Mouse (Mus musculus) CD4-positive, CD25-positive, alpha-beta regulatory T cell, adult 9 weeks (primary cell): ENCODE measurements around the gene Rab15. TPM values are rescaled to one million over a fixed set of nuclear protein-coding genes. Genes with fewer than 3 reads are reported as not detected.

ENCODE experiments used
- polyA plus RNA-seq: library from polyadenylated mRNA; unstranded; fragments of 100-300 nt; shearing (Covaris generic); gene quantifications from one replicate; pipeline ENCODE4 v1.2.1, GENCODE M21; 2017

The Rab15 gene
- not detected for polyA plus RNA-seq

GRCm38 (mm10) chr12:76822651-76823041 is at the start of gene Rab15:
Gene Rab15 (minus strand): TSS chr12:76822908.

GRCm38 (mm10) chr12:76795350-76795749 is 27.4 kb downstream of the Rab15 start, which contains the start of gene Gpx2:
Gene Gpx2 (minus strand): TSS chr12:76795554.

GRCm38 (mm10) chr12:76765354-76765851 is 57.3 kb downstream of the Rab15 start, which contains the start of the genes Churc1 and Fntb:
Gene Churc1 (plus strand): TSS chr12:76765538.
Gene Fntb (plus strand): TSS chr12:76765589.

Other genes starting within 250 kb of the Rab15 start
- 0.46 TPM for gene Sptb, start 112.4 kb downstream of the Rab15 start, polyA plus RNA-seq
- gene Churc1, start 57.4 kb downstream of the Rab15 start, polyA plus RNA-seq, result 192 TPM
- gene Fntb, start 57.3 kb downstream of the Rab15 start, polyA plus RNA-seq, result 28.0 TPM
- not detected for gene Gpx2, start 27.4 kb downstream of the Rab15 start, polyA plus RNA-seq
- gene Max, start 139.3 kb upstream of the Rab15 start, polyA plus RNA-seq, result 195 TPM